ENCODE assay signal across 11 mouse cellular contexts in genomic region chr11:112501781-112502180, GRCm38 (mm10).
DNase-seq lines count a peak whose midpoint lies in the region; ATAC-seq lines count a peak whose summit lies in the region.
"Had no signal": no experiment of that assay in that cellular context is flagged by ENCODE, and none has a peak within 500 bp of the region (broad histone marks: within the 10 kb centered on the region; RNA-seq: fewer than 3 reads in every experiment).

No protein-coding gene starts in this region.

- H3K27ac ChIP-seq in hindbrain, embryonic 10.5 days, result peak overlapping the region; percentile 84
- H3K27ac ChIP-seq in midbrain, embryonic 11.5 days (ENCODE audit: low read depth, low read length), result peak overlapping the region; percentile 73
- H3K27ac ChIP-seq: heart, adult 2 months; left cerebral cortex, adult 2 months had no signal

- H3K4me2 ChIP-seq in midbrain, embryonic 11.5 days, result 0 out of 2 replicates have a peak overlapping the region, but pooled peaks have one; percentile 13

- WGBS in hindbrain, embryonic 10.5 days, result 4% methylated on average over 5 of the region's 5 CpGs
- WGBS in midbrain, embryonic 11.5 days, result 6% methylated on average over 5 of the region's 5 CpGs

- H3K4me3 ChIP-seq in hindbrain, embryonic 10.5 days, result no peak overlapping the region
- no peak overlapping the region for H3K4me3 ChIP-seq in midbrain, embryonic 11.5 days (ENCODE audit: low read depth, low read length)
- H3K4me3 ChIP-seq: heart, adult 2 months; left cerebral cortex, adult 2 months had no signal

- H3K9ac ChIP-seq in midbrain, embryonic 11.5 days (ENCODE audit: low read length), result peak overlapping the region; percentile 20; the same call in 1 of the 2 replicates

- H3K36me3 ChIP-seq in hindbrain, embryonic 10.5 days, result no peaks in the 10 kb centered on the region
- no peaks in the 10 kb centered on the region for H3K36me3 ChIP-seq in midbrain, embryonic 11.5 days (ENCODE audit: control insufficient read depth, insufficient read depth, low read length)

- H3K27me3 ChIP-seq in hindbrain, embryonic 10.5 days (ENCODE audit: insufficient read depth, poor library complexity, severe bottlenecking), result no peaks in the 10 kb centered on the region
- H3K27me3 ChIP-seq in midbrain, embryonic 11.5 days (ENCODE audit: control insufficient read depth, insufficient read depth, low read length), result no peaks in the 10 kb centered on the region

- peak; percentile 100 for ATAC-seq in midbrain, embryonic 11.5 days (ENCODE audit: low FRiP score)

- peaks cover 36% of the 10 kb centered on the region for H3K4me1 ChIP-seq in hindbrain, embryonic 10.5 days (replicated peaks)
- peaks cover 18% of the 10 kb centered on the region for H3K4me1 ChIP-seq in midbrain, embryonic 11.5 days (ENCODE audit: control insufficient read depth, insufficient read depth, low read length)

- no peaks in the 10 kb centered on the region for H3K9me3 ChIP-seq in hindbrain, embryonic 10.5 days
- H3K9me3 ChIP-seq in midbrain, embryonic 11.5 days (ENCODE audit: control insufficient read depth, low read length), result no peaks in the 10 kb centered on the region

- DNase-seq in right cerebral cortex, adult 2 months (ENCODE audit: low spot score in 2 of 2), result peak; percentile 8 to 18
- DNase-seq in right cerebral cortex, postnatal 25 days, result no peak
- peak; percentile 80 for DNase-seq in hindbrain, embryonic 10.5 days (ENCODE audit: low spot score)
- DNase-seq in midbrain, embryonic 11.5 days (ENCODE audit: low spot score, missing footprints), result peak; percentile 94
- DNase-seq in lung, postnatal 36 days, result no peak
- DNase-seq in adrenal gland, postnatal 14 days, result no peak
- no peak for DNase-seq in urinary bladder, postnatal 36 days (ENCODE audit: low spot score in 2 of 2)
- no peak for DNase-seq in heart, adult 9 months (ENCODE audit: low spot score in 2 of 2)
- DNase-seq: heart, adult 2 months; lung, postnatal 14 days had no signal

Comparison
In these comparisons a context has a peak if more than half of its experiments do, and no peak if none do; other contexts are left out.
1. DNase-seq: peak in right cerebral cortex, adult 2 months (2 of 2), hindbrain, embryonic 10.5 days (single experiment) and midbrain, embryonic 11.5 days (single experiment); none in right cerebral cortex, postnatal 25 days (single experiment), lung, postnatal 36 days (single experiment), adrenal gland, postnatal 14 days (single experiment), urinary bladder, postnatal 36 days (0 of 2) and heart, adult 9 months (0 of 2).